Mouse (Mus musculus): Measurements from ENCODE around the gene Tmem145.
"Not testable (repeated sequence)": the region's sequence is repeated elsewhere in the genome, so short reads cannot be mapped to it uniquely, and the experiment has no call there.

The Tmem145 gene

DNA sequence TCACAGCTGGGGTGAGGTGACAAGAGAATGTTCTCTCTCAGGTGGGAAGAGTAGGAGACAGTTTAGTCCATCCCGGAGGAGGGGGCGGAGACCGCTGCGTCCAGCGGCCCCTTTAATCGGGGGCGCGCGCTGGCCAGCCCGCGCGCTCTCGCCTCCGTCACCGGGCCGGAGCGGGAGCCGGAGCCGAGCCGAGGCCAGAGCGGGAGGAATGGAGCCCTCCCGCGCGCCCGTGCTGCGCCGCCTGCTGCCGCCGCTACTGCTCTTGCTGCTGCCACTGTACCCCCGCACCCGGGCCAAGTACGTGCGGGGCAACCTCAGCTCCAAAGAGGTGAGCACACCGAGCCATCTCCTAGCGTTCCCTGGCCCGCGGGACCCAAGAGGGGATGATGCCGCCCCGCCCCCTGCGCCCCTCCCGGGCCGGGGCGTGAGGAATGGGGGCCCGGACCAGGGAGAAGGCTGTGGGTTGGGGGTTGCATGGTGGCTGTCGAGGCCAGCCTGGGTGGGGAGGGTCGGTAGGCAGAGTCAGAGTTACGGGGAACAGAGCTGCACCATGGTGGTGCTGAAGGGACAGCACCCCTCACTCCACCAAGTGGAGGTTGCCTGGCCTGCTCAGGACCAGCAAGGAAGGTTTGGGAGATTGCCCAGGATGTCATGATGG, at the start of gene Tmem145:
Gene Tmem145, plus strand, starts transcription at position 151 of the 658 bp plus-strand sequence.
- DNase-seq (ENCODE audit: low spot score), result no peak

DNA sequence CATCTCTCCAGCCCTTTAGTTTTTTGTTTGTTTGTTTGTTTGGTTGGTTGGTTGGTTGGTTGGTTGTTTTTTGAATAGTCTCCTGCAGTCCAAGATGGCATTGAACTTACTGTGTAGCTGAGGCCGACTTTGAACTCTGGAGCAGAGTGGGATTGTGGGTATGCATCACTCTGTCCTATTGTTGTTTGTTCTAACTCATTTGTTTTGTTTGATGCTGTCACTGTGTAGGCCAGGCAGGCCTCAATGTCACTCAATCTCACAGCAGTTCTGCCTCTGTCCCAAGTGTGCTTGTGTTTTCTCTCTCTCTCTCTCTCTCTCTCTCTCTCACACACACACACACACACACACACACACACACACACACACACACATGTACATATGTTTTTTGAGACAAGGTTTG, 44.0 kb upstream of the Tmem145 start:
- no peak for DNase-seq (ENCODE audit: low spot score)

DNA sequence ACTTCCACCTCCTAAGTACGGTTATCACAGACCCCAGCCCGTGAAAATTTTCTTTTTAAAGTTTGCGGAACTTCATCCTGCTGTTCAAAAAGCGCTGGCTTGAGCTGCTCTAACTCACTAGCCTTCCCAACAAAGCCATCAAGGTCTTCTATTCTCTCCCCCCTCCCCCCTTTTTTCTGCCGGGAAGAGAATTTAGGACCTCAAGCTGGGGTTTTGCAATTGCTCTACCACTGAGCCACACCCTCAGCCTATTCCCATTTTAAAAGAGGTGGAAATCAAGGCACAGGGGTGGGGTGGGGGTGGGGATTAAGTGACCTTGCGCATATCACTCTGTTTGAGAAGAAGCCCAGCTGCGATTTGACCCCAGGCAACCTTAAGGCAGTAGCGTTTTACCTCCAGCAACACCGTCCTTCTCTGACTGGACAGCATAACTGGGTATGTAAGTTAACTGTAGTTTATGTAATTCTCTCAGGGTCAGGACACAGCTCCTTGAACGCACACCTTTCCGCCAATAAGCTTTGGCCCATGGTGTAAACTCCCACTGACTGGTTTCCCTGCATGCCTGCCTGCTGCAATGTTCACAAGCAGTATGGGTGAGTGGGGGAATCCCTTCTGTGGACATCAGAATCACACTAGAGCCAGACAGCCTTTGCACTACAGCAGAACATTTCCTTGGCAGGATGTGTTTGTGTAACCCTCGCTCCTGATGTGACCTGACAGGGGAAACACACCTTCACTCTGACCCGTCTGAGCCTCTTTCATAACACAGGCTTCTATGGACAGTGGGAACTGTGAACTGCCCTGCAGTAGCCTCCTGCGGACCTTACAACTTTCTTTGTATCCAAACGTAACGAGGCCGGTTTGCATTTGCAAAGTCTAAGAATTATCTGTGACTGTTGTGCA, 41.7 kb upstream of the Tmem145 start:
- no peak for DNase-seq (ENCODE audit: low spot score)

DNA sequence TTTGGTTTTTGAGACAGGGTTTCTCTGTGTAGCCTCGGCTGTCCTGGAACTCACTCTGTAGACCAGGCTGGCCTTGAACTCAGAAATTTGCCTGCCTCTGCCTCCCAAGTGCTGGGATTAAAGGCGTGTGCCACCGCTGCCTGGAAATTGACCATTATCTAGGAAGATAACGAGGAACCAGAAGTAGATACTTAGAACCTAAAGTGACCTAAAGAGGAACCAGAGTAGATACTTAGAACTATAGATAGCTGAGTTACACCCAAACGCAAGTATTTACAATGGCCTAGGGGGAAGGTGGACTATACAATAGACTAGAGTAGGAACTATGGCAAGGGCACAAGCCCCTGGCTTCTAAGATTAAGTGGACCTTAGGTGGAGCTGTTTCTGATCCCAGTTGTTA, 40.2 kb upstream of the Tmem145 start:
- DNase-seq (ENCODE audit: low spot score), result not testable (repeated sequence)

DNA sequence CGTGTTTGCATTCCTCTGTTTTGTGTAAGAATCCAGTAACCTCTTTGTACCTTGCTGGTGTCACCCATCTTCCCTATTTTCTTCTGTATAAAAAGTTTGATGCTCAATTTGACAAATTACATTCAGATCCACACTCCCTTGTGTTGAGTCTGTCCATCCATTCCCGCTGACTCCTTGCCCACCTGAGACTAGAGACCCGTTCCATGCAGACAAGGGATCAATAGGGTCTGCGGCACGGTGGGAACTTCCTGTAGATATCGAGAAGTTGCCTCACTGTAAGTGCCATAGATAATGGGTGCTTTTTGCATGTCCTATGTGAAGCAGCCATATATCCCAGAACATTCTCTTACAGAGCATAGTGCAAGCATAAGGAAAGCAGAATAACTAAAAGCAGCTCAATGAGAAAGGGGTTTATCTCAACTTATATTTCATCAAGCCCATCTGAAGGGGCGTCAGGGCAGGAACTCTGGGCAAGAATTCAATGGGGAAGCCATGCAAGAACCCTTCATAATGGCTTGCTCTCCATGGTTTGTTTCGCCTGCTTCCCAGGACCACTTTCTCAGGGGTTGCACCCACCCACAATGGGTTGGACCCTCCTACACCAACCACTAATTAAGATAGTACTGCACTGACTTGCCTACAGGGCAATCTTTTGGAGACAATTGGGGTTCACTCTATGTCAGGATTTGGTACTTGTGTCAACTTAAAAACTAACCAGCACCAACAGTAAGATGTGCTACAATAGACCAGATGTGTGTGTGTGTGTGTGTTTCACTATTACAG, 39.5 kb upstream of the Tmem145 start:
- DNase-seq (ENCODE audit: low spot score), result no peak

DNA sequence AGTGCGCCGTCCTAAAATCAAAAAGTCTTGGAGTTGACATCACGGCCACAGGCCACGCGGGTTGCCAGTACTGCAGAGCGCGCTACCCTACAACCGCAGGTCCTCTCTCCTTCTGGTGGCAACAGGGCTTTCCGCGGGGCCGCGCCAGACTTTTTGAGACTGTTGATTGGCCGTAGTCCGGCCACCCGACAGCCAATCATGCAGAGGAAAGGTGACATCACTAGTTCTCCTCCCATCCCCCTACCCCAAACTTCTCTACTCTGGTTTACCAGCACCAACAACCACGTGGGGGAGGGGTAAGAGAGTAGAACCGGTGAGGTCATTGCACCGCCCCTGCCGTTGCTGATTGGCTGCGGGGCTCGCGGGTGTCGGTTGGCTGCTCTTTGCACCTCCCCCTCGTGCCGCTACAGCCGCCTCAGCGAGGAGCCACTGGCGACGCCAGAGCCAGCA, 38.6 kb upstream of the Tmem145 start, which contains the start of gene Cic:
Gene Cic, plus strand, starts transcription at position 404 of the 450 bp plus-strand sequence.
- peak; percentile 99 for DNase-seq (ENCODE audit: low spot score)

DNA sequence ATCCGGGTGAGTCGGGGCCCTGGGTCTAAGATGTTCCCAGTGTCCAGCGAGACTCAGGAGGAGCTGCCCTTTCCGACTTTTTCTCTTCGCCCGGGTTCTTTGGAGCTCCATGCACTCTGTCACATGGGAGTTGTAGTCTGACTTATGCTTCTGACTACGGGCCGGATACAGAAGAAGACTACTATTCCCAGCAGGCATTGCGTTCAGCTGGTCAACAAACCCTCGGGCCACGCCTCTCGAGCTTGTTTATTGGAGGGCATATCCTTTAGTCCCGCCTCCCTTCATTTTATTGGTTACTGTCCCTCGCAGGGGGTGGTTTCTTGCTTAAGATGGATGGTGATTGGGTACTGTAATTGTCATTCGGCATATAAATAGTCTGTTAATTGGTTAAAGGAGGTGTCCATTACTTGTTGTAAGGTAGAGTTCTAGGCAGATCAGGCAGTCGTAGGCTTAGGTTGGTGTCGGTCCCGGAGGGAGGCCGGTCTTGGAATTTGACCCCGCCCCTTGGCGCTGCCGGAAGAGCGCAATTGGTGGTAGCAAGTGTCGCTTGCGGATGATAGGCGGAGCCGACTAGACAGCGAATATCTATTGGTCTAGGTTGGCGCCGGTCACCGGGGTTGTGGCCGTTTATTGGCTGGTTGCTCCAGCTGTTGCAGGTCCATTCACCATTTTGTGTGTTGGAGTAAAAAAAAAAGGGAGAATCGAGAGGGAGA, 38.0 kb upstream of the Tmem145 start:
- DNase-seq (ENCODE audit: low spot score), result peak; percentile 100

DNA sequence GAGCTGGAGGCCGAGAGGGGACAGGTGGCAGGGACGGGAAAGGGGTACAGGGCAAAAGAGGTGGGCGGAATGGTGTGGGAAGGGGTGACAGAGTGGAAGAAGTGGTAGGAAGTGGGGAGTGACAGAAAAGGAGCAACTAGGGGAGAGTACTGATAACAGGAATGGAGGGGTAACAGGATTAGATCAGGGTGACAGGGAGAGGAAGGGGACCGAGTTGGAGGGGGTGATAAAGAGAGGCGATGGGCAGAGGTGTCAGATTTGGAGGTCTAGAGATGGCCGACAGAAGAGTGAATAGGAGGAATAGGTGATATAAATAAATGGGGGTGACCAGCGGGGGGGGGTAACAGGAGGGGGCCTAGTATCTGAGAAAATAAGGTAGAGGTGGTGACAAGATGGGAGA, 37.3 kb upstream of the Tmem145 start:
- no peak for DNase-seq (ENCODE audit: low spot score)

DNA sequence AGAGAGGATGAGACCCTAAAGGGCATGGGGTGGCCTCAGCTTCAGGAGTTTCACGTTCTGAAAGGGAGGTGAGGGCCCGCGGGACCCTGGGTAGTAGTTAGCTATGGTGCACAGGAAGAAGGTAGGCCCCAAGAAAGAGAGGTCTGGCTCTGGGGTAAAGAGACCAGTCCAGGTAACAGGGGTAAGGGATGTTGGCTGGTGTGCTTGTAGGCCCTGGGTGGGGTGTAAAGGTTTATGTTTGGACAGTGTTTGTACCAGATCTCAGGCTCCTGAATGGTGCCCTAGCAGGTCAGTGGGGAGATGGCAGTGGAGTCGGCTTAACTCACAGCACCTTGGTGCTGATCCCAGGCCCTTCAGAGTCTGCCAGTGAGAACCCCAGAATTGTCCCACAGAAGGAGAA, 36.9 kb upstream of the Tmem145 start:
- DNase-seq (ENCODE audit: low spot score), result no peak

DNA sequence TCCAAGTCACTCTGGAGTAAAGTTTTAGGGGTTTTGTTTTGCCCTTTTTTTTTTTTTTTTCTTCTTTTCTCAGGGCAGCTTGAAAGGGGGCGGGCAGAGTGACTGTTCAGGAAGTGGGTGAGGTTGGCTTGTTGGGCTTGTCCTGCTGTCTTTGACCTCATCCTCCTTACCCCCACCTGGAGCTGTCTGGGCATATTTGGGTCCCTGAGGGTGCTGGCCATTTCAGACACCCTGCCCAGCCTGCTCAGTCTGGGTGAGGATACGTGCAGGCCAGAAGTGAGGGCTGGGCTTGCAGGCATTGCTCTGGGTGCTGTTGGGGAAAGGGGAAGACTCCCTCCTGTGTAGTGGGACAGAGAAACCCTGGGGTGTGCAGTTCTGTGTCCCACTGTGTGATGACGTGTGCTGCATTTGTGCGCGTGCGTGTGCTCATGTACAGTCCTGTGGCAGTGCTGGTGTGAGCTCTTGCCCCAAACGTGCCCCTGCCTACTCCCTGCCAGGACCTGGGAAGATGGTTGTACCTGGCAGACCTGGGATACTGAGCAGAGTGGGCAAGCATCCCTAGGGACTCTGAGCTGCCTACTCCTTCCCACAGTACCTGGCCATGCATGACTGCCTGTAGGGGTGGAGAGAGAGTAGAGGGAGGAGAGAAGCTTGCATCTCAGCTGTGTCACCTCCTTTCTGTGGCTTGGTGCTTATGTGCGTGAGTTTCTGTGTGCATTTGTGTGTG, 36.2 kb upstream of the Tmem145 start:
- DNase-seq (ENCODE audit: low spot score), result no peak

DNA sequence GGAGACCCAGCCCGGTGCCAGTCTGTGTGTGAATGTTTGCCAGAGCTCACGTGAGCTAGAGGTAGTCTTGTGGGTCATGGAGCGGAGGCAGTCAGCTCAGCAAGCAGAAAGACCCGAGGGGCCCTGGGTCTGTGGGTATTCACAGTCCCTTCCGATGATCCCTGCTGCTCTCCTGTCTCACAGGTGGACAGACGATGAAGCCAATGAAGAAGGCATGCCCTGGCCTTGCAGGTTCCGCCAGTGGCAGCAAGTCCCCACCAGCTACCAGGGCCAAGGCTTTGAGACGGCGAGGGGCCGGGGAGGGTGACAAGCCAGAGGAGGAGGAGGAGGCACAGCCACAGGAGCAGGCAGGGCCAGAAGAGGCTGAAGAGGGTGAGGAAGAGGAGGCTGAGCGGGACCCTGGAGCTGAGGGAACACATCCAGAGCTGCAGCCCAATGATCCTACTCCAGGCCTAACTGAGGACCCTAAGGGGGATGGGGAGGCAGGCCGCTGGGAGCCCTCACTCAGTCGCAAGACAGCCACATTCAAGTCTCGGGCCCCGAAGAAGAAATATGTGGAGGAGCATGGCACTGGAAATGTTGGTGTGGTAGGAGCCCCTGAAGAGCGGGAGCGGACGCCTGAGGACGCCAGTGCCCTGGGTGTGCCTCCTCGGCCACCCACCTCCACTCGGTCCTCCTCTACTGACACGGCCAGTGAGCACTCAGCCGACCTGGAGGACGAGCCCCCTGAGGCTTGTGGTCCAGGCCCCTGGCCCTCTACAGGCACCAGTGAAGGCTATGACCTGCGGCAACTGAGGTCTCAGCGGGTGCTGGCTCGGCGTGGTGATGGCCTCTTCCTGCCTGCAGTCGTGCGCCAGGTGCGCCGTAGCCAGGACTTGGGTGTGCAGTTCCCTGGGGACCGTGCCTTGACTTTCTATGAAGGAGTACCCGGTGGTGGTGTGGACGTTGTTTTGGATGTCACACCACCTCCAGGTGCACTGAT, 35.0 kb upstream of the Tmem145 start:
- DNase-seq (ENCODE audit: low spot score), result no peak

DNA sequence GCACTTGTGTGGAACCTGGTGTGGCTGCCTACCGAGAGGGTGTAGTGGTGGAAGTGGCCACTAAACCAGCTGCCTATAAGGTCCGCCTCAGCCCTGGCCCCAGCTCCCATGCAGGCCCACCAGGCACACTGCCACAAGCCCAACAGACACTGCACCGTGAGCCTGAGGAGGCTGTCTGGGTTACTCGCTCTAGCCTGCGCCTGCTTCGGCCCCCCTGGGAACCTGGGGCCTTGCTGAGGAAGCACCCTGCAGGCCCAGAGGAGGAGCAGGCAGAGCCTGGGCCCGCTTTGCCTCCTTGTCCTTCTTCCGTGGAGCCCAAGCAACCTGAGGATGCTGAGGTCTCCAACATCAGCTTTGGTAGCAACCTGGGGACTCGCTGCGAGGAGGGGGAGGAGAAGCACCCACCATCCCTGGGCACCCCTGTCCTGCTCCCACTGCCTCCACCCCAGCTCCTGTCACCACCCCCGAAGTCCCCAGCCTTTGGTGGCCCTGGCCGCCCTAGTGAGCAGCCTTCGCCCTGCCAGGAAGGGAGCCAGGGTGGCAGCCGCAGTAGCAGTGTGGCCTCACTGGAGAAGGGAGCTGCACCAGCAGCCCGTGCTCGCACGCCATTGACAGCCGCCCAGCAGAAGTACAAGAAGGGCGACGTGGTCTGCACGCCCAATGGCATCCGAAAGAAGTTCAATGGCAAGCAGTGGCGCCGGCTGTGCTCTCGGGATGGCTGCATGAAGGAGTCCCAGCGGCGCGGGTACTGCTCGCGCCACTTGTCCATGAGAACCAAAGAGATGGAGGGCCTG, 34.1 kb upstream of the Tmem145 start:
- no peak for DNase-seq (ENCODE audit: low spot score)

DNA sequence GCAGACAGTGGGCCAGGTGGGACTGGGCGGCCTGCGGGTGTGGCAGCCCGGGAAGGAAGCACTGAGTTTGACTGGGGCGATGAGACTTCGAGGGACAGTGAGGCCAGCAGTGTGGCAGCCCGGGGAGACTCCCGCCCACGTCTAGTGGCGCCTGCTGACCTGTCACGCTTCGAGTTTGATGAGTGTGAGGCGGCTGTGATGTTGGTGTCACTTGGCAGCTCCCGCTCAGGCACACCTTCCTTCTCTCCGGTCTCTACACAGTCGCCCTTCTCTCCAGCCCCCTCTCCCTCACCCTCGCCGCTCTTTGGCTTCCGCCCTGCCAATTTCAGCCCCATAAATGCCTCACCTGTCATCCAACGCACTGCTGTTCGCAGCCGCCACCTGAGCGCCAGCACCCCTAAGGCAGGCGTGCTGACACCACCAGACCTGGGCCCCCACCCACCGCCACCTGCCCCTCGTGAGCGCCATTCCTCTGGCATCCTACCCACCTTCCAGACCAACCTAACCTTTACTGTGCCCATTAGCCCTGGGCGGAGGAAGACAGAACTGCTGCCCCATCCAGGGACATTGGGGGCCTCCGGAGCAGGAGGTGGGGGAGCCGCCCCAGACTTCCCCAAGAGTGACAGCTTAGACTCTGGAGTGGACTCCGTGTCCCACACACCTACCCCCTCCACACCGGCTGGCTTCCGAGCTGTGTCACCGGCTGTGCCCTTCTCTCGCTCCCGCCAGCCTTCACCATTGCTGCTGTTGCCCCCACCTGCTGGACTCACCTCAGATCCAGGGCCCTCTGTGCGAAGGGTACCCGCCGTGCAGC, 33.3 kb upstream of the Tmem145 start:
- no peak for DNase-seq (ENCODE audit: low spot score)

DNA sequence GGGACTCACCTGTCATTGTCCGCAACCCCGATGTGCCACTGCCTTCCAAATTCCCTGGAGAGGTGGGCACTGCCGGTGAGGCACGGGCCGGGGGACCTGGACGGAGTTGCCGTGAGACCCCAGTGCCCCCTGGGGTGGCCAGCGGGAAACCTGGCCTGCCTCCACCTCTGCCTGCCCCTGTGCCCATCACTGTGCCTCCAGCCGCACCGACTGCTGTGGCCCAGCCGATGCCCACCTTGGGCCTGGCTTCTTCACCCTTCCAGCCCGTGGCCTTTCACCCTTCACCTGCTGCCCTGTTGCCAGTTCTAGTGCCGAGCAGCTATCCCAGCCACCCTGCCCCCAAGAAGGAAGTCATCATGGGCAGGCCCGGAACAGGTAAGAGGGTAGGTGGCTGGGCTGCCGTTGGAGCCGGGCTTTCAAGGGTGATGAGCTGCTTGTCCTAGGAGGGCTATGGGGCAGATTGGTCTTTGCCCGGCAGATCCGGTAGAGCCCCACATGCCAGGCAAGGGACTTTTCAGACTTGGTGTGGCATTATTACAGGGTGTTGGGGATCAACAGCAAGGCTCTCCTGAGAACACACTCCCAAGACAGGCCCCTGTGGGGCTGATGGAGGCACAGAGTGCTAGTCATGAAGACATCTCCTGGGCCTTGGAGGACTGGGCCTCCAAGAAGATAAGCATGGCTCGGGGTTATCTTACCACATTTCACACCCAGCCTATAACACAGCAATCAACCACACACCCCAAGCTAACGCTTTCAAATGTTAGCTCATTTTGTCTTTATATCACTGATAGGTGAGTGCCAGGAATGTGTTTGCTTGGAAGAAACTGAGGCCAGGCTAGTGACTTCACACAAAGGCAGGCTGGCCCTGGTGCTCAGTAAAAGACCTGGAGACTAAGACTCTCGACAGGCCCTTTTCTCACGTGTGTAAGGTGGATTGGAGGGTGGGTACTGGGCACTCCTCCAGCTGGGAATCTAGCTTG, 32.4 kb upstream of the Tmem145 start:
- no peak for DNase-seq (ENCODE audit: low spot score)

DNA sequence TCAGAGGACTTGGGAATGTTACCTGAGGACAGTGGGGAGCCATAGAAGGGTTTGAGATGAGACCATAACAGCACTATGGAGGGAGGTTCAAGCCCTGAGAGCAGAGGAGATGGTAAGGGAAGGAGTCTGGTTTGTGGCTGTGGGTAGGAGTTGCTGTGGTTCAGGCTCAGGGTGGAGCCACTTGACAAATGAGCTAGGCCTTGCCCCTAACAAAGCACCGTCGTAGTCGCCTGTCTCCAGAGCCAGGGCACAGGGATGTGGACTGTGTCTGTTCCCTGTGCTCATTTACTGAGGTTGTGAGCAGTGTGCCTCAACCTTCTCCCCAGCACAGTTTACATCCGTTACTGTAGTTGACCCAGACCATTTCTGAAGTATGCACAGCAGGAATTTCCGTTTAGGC, 31.3 kb upstream of the Tmem145 start:
- no peak for DNase-seq (ENCODE audit: low spot score)

DNA sequence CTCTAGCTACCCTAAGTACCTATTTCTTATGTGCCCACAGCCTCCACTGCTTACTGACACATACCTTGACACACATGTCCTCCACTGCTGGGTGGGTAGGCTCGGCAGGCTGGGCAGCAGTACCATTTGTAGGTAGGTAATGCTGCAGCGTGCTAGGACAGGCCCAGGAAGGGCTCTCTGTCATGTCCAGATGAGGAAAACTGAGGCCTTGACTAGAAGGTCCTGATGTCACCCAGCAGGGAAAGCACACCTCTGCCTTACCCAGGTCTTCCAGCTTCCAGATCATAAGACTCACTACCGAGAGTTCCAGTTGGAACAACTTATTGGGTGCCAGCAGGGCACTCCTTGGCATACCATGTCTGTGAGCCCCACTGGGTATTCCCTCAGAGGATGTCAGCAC, 30.9 kb upstream of the Tmem145 start:
- DNase-seq (ENCODE audit: low spot score), result no peak

All from left cerebral cortex, adult 11 months (tissue).